Mouse (Mus musculus) cerebellum, adult 9-11 months (tissue): Measurements from ENCODE around the gene Tagln2.

ENCODE experiments used
- DNase-seq: peaks from one replicate; pipeline ENCODE4 v3.0.0; 2022

Tagln2 gene

DNA sequence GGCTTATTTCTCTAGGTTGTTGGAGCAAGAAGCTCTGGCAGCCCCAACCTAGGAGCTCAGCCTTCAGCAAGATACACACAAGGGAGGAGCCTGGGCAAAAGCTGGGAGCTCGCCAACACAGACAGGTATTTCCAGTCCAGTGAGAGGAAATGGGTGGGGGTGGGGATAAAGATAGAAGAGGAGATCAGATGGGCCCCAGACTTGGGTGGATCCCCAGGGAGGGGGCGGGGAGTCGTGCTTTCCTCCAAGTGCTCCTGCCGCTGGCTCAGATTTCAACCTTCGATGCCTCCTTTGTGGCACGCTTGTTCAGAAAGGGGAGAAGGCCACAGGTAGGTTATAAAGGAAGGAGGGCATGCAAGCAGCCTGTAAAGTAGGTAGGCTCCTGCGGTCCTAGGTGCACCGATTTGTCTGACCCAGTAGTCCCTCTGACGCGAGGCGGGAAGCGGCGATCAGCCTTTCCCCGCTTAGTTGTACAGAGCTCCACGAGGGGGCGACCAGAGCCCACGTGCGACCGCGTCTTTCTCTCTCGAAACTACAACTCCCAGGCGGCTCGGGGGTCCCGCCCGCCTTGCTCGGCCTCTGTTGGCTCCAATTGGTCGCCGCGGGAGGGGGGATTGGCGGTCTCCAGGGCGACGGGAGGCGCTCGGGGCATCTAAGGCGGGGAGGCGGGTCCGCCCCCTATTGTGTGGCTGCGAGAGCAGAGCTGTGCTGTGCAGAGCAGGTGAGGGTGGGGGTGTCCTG, 18.1 kb upstream of the Tagln2 start, which contains the start of gene Igsf9:
TSS of gene Igsf9 (plus strand) at position 249 of the 741 bp plus-strand sequence.
- DNase-seq, result peak; percentile 84

DNA sequence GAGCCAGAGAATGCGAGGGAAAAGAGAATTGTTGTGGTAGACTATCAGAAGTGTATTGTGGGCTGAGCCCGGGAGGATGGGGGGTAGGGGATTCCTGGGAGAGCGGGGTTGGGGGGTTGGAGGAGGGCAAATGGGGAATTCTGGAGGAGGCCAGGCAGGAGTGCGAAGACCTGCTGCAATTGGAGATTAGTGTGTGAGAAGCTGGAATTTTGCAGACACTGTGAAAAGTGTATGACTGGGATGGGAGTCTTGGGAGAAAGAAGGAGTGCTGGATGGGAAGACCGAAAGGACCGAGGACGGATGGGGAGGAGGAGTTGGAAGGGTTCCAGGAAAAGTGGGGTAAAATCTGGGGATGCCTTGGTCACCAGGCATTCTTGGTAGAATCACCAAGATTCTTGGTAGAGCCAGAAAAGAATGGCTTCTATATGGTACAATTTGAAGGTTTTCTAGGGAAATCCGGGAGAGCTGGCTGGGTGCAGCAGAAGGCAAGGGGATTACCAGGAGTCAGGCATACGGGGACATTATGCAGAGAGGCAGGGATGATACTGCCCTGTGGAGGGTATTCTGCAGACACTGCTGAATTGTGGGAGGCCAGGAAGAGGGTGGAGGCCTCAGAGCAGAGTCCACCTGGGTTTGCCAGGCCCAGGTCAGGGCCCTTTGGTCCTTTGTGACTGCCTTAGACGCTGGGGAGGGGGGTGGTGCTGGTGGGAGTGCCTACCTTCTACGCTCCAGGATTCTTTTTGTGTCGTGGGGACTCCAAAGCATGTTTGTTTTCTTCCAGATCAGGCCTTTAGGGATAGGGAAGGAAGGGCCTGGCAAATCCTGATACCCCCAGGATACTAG, 17.1 kb upstream of the Tagln2 start:
- peak; percentile 21 for DNase-seq

DNA sequence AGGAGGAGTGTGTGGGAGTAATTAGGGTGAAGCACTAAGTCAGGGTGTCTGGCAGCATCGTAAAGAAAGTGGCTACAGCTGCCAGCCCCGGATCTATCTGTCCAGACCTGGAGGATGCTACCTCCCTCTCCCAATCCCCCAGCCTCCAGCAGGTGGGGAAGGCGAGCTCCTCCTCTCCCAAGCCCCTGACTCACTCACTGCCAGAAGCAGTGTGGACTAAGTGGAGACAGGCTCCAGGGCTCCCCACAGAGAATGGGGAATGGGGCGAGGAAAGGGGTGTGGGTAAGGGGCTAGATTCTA, 16.5 kb upstream of the Tagln2 start:
- DNase-seq, result no peak

DNA sequence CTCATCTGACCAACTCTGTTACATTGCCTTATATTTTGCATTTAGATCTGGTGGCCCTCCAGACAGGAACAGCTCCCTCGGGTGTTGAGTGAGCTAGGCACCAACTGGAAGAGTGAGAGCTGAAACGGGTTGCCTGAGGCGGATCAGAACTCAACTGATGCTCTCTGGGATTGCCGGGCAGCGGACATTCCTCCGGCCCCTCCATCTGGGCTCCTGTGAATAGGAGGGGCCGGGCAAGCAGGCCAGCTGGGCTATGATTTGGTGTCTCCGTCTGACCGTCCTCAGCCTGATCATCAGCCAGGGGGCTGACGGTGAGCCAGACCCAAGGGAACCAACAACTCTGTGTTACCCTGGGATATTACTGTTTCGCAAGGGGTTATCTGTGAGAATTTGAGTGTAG, 15.6 kb upstream of the Tagln2 start:
- DNase-seq, result no peak

DNA sequence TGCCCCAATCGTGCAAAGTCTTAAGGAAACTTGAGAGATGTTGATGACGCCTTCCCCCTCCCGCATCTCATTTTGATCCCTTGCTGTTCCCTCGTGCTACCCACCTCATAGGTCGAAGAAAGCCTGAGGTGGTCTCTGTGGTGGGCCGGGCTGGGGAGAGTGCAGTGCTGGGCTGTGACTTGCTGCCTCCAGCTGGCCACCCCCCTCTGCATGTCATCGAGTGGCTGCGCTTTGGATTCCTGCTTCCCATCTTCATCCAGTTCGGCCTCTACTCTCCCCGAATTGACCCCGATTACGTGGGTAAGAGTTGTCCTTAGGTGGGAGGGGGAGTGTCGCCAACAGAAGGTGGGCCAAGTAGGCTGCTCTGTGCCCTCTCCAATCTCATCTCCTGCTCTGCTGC, 15.2 kb upstream of the Tagln2 start:
- no peak for DNase-seq

DNA sequence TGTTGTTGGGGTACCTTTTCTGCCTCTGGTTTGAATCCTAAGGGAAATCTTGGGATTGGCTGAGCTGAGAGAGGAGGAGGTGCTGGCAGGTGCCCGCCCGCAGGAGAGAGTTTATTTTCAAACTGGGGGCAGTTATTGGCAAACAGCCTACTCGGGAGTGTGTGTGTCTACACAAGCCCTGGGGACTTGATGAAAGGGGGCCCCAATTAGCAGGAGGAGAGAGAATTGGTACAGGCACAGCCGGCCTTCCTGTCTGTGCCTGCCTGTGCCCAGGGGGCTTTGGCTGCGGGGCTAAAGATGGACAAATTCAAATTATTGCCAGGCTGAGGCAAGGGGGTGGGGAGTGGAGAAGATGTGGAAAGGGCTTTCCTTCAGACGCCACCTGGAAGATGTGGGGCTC, 14.0 kb upstream of the Tagln2 start:
- DNase-seq, result no peak

DNA sequence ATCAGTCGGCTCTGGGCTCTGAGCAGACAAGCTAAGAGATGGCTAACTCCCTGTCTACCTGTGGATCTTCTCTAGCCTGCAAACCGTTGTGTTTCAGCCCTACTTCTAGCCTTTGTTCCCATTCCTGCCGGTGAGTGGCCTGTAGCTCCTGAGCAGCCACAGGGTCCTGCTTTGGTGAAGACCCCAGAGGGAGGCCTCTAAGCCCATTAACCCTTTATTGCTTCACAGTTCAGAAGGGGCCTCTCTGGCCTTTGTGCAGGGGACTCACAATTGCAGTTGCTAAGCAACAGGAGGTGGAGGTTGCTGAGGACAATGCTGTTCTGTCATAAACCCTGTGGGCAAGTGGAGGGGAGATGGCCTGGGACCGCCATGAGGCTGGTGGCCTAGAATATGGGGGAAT, 13.6 kb upstream of the Tagln2 start:
- DNase-seq, result no peak

DNA sequence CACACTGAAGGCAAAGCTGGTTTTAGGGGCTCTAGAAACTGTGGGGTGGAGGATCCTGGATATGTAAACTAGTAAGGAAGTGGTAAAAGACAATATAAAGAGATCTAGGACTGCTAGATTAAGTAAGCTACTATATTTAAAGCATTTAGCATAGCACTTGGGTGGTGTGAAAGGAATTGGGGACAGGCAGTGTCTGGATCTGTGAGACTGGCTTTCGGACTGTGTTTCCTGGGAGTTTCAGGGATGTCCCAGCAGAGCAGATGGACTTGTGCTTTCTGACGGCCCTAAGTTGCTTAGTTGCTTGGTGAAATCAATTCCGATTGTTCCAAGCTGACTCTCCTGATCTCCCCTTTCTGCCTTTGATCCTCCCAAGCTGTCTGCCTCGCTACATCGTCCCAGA, 13.2 kb upstream of the Tagln2 start:
- DNase-seq, result no peak

DNA sequence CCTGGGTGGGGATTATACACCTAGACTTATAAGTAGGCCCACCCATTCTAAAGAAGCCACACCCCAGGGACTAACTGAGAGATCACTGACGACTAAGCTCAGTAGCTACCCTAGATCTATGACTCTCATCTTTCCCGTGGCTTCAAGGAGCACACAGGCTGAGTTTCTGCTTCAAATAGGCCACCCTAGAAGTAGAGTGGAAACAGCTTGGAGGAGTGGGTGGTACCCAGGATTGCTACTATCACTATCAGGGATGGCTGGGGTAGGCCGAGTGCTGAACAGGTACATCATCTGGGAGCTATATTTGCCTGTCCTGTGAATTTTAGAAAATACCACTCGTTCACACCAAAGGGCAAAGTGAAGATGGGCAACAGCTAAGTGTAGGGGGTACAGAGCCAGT, 12.0 kb upstream of the Tagln2 start:
- DNase-seq, result no peak

DNA sequence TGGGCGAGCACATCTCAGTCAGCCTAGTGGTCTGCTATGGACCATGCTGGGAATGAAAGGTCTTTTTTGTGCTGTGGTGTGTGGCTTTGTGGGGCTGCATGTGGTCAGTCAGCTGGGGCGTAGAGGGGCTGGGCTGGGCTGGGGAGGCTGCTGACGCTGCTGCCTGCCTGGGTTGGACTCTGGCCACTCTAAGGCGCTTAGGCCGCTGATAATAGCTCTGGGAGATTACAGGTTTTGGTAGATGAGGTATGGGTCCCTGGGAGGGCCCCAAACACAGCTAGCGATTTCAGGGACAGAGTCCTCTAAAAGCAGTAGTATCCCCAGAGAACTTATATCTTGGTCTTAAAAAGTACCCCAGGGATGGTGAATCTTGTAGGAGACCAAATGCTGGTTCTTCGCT, 11.0 kb upstream of the Tagln2 start:
- no peak for DNase-seq

DNA sequence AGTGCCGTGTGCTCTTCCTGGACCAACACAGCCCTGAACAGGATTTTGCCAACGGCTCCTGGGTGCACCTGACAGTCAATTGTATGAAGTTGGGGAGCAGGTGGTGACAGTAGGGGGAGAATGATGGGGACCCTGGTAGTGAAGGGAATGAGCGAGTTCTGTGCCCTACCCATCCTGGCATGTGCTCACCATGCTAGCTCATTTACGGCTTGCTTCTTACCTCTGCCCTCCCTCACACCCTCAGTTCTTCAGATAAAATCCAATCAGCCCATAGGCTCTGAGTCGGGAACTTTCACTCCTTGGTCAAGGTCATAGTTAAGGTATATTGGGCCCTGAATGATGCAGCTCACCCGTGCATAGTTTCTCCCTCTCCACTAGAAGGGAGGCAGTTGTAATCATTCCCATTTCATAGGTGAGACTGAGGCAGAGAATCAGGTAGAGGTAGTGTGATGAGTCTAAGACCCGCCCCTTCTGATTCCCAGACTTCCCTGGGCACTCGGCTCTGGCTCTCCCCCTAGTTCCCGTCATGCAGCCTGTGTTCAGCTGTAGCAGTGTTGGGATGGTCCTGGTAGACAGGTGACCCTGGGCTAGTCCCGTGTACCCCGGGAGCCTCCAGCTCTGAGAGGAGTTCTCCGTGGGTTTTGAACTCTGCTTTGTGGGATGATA, 10.1 kb upstream of the Tagln2 start:
- DNase-seq, result no peak

DNA sequence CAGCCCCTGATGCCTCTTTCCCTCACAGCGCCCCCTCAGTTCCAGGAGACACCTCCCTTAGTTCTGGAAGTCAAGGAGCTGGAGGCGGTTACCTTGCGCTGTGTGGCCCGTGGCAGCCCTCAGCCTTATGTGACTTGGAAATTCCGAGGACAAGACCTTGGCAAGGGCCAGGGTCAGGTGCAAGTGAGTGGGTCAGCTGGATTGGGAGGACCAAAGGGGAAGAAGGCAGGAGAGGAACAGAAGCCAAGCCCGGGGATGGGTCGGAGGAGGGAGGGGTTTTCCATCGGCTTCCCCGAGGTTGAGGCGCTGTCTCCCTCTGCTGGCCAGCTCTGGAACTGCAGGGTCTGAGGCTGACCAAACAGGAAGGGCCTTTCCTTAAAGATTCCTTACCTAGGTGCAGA, 9.6 kb upstream of the Tagln2 start:
- peak; percentile 75 for DNase-seq

DNA sequence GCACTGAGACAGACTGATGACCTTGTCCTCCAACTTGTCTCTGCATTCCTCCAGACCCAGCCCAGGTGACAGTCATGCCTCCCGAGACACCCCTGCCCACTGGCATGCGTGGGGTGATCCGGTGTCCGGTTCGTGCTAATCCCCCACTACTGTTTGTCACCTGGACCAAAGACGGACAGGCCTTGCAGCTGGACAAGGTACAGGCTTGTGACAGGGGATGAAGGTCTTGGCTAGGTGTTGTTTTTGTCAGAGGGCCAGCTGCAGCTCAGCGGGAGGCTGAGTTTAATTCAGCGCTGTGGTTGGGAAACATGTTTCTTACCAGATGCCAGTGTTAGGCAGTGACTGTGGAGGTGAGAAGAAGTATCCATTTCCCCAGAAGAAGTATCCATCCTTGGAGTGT, 7.8 kb upstream of the Tagln2 start:
- no peak for DNase-seq

DNA sequence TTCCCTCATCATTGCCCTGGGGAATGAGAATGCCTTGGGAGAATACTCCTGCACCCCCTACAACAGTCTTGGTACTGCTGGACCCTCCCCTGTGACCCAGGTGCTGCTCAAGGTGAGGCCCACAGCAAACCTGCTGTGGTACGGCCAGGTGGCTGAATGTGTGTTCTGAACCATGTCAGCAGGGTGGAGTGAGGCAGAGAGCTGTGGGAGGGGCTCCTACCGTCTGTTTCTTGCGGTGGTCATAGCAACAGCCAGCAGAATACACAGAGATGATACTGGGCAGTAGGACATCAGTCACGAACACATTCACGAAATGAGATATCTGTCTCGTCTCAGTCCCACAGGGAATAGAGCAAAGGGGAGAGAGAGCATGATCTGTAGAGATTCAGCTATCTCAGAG, 6.3 kb upstream of the Tagln2 start:
- no peak for DNase-seq

DNA sequence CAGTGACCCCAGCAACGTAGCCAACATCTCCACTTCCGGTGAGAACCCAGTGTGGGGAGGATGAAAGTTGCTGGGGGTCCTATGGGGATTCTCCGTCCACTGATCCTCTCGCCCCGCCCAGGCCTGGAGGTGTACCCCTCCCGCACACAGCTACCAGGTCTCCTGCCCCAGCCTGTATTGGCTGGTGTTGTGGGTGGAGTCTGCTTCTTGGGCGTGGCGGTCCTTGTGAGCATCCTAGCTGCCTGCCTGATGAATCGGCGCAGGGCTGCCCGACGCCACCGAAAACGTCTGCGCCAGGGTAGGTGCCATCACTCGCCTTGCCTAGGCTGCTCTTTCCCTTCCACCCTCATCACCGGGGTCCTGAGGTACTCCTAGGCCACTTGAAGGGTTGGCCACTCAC, 3.8 kb upstream of the Tagln2 start:
- DNase-seq, result no peak

DNA sequence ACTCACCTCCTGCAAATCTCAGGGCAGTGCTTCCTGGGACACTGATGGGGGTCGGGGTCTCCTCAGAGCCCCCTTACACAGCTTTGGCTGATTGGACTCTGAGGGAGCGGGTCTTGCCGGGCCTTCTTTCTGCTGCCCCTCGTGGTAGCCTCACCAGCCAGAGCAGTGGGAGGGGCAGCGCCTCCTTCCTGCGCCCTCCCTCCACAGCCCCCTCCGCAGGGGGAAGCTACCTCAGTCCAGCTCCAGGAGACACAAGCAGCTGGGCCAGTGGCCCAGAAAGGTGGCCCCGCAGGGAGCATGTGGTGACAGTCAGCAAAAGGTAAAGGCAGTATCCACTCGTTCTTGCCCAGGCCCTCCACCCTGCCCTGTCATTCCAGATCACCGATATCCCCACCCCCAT, 2.4 kb upstream of the Tagln2 start:
- no peak for DNase-seq

DNA sequence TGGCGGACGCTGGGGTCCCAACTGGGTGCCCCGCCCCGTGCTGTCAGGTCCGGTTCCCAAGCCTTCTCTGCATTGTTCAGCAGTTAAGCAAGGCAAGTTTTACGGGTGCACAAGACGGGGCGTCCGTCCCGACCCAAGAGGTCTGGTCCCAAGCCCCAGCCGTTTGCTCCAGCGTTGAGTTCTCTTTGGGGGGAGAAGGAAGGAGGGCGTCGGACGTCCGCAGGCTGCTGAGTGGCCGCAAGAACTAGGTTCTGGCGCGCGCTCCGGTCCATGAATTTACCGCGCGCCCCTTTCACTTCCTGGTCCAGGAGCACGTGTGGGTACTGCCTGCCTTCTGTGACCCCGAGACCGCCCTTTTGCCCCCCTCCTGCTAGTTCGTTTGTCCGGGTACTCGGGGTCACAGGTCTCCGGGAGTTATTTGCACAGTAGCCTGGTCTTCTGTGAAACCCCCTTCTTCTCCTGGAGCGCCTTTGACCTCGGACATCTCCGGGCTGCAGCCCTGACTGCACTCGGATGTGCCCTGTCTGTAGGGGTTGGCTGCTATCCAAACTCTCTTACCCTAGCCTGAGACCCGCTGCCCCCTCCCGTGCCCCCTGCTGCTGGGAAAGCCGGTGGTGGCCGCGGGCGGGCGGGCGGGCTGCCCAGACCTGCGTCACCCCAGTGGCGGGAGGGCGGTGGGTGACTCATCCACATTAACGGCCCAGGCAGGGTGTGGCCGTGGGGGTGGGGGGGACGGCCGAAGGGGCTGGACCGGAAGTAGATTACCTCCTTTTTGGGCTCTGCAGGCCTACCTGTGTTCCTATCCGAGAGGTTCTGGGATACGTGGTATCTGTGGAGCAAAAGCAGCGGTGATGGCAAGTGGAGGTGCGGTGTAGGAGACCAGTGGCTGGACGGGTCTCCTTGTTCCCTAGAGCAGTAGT, 864 bp downstream of the Tagln2 start:
- DNase-seq, result no peak

DNA sequence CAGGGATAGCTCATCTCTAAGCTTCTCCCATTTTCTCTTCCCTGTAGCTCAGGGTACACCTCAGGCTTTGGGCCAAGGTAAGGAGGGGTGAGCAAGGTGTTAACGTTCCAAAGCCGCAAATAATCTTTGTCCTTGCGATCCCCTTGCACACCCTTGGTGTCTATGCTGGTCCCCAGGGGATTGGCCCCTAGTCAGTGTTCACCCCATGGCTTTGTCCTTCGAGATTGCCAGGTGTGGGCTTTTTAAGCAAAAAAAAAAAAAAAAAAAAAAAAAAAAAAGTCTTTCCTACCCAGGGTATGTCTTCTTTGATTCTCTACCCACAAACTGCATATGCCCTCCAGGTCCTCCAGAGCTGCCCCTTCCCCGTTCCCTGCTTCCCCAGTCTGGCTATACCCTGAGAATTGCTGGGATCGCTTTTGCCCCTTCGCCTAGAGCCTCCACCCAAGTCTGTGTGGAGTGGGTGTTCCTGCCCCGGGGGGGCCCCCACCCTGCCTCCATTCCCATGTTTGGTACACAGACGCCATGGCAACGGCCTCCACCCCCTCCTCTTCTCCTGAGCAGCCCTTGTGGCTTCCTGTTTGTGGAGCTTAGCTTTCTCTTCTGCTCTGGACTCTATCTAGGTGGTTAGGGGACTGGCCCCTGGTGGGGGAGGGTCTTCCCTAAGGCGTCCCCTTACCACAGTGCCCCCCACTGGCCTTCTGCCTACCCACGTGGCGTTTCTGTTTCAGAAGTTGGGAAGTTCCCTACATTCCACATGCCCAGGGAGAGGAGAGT, 1.7 kb downstream of the Tagln2 start:
- no peak for DNase-seq

DNA sequence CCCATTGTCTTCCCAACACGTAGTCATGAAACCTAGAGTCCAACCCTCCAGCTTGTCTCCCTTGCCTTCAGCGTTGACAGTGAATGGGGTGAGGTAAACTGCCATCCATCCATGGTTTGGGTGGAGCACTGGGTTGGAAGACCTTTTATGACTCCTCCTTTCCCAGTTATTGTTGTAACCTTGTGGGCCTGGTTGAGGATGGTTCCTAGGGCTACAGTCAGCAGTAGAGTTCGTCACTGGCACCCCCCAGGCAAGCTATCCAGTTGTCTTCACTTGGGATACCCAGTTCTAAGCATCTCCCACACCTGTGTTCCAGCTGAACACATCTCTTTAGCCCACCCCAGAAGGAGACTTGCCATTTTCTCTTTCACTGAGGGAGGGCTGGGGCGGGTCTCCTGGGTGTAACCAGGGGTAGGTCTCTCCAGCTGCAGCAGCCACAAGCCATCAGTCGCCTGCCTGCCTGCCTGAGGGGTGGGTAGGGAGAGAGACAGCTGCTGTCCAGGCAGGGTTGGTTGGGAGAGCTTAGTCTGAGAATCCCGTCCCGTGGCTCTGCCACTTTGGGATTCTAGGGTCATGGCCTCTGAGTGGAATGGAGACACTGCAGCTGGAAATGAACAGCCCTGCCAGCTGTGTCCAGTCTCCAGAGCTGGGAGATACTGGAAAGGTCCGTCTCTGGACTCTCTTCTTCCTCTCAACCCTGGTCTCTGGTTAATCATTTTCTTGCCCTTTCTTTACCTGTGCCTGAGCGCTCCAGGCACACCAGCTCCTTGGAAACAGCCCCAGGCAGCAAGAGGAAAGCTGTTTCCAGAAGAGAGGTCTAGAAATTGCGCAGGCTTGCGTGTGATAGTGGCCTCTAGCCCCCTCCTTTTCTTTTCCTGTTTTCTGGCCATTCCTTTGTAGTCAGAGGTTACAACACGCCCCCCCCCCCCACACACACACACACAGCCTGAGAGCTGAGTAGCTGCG, 2.6 kb downstream of the Tagln2 start:
- DNase-seq, result no peak

DNA sequence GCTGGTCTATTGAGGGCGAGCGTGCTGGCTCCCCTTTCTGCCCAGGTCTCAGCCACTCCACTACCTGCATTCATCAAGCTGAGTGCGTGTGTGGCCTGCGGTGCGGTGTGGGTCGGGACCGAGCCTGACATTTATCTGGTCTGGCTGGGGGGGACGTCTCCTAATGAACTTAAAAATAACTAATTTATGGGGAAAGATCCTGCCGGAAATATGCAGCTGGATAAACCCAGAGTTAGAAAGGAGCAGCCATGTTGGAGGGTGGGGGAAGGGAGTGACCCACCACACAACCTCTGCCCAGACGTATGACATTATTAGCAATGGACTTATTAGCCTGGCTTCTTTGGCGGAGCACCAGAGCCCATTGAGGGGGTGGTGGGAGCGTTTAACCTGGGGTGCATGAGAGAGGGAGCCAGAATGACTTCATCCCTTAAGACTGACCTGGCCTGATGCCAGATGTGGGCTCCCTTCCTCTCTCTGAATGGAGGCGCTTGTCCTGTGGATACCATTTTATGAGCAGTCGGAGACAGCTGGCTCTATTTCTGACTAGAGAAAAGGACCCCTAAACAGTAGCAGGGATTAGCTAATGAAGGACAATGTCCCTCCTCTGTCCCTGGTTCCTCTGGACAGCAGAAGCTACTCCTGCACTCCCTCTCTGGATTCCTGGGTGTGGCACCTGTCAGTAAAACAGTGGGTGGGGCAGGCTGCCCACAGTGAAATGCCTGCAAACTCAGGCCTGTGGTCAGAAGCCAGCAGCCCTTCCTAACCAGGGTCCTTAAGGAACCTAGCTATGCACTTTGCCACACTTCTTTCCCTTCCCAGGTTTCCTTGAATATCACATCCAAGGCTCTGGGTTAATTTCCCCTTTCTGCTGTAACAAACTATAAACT, 3.5 kb downstream of the Tagln2 start:
- DNase-seq, result no peak
